Mouse (Mus musculus) CD4-positive, CD25-positive, alpha-beta regulatory T cell, adult 2 months (primary cell): ENCODE results near the gene Egln3.

ENCODE experiments used
- DNase-seq: peaks from one replicate; pipeline ENCODE4 v3.0.0-alpha.2; 2012; ENCODE audit warnings: low read depth, low spot score

The Egln3 gene

GRCm38 (mm10) chr12:54162637-54163131 is 41.0 kb downstream of the Egln3 start:
- peak; percentile 29 for DNase-seq

- DNase-seq: no peak
These were observed 42.0 kb downstream of the Egln3 start for GRCm38 (mm10) chr12:54161468-54162202.

- DNase-seq: no peak
These were observed 43.4 kb downstream of the Egln3 start for GRCm38 (mm10) chr12:54160279-54160678.

- no peak for DNase-seq
These were observed 48.9 kb downstream of the Egln3 start for GRCm38 (mm10) chr12:54154771-54155170.

GRCm38 (mm10) chr12:54146943-54147556 is 56.6 kb downstream of the Egln3 start:
- DNase-seq: no peak
